Mouse (Mus musculus): ENCODE measurements around the gene Hivep2. TPM values are rescaled to one million over a fixed set of nuclear protein-coding genes. Genes with fewer than 3 reads are reported as not detected.

Hivep2 gene
- total and polyA plus RNA-seq, 2 experiments from 2014 or later, result 10.8 to 37.5 TPM

DNA sequence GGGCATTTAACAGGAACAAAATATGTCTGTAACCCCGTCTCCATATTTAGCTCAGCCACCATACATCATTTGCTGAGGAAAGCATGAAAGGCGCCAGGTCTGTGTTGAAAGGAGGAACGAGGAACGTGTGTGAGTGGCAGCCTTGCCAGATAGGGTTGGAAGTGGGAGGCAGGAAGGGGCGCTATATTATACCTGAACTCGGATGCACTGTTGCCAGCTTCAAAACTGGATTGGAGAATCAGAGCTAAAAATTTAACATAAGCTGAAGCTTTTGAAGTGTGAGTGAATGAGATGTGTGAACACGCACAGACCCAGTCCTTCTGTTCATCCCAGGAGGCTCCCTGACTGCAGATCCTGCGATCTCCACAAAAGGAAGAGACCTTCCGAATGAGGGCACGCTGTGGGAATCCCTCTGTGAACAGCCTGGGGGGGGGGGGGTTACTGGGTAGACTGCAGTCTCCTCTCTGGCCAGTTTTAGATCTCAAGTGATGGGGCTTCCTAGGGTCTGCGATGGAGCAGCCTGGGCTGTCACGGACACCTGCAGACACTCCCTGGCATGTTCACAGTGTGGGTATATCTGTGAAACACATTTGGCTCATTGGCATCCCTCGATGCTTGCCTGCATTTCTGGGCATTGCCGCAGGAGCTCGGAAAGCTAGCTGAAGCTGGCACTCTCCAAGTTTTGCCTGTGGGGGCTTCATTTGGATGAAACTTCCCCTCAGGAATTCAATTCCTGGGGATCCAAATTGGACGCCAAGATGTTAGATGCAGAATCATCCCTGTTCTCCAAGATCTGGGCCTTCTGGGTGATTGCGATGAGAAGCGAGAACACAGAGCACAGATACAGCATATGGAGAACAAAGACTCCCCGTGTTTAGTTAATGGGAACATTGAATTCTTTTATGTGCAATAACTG, 213.8 kb downstream of the Hivep2 start:
- Histone ChIP-seq H3K4me2 (ENCODE audit: low read depth, low read length, poor library complexity, severe bottlenecking) (no peak overlapping the region), H3K4me1 (ENCODE audit: insufficient read depth, low read length) (no peaks in the 10 kb centered on the region; the same call in 1 of the 2 replicates), H3K9ac (replicated peaks; ENCODE audit: low read length, poor library complexity, severe bottlenecking) (no peak overlapping the region), H3K27ac (ENCODE audit: low read depth, low read length) (no peak overlapping the region; the same call in 1 of the 2 replicates), H3K9me3 (ENCODE audit: low read length) (no peaks in the 10 kb centered on the region), H3K4me3 (ENCODE audit: low read depth, low read length) (no peak overlapping the region), H3K27me3 (ENCODE audit: insufficient read depth, low read length) (no peaks in the 10 kb centered on the region), H3K36me3 (ENCODE audit: insufficient read depth, low read length) (no peaks in the 10 kb centered on the region)
- TF ChIP-seq CTCF (IDR thresholded peaks at IDR 0.05), result no peak
- DNase-seq (ENCODE audit: low spot score) (peak; percentile 22), ATAC-seq (ENCODE audit: low FRiP score) (peak; percentile 62)
- 70% methylated on average over 19 of the region's 19 CpGs for WGBS

DNA sequence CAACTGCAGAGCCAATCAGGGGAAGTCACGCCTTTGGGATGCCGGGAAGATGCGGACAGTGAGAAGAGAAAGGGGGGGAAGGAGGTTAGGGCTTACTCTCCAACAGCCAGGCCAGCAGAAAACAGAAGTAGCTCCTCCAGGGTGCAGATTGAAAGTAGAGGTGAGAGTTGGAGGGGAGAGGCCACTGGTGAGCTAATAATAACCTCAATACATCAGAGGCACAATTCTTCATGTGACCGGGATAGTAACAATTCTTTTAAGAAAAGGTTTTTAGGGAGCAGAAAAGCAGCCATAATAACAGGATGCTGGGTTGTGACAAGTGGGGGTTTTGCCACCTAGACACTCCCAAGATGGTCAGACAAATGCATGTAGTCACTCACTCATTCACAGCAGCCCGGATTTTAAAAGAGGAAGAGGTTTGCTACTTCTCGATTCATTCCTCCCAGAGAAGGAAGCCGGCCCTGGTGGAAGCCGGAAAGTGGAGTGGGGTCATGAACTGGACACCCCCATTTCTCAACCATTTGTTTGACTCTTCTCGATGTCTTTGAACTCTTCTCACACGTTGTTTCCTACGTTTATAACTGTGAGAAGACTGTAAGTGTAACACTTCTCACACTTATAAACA, 220.6 kb downstream of the Hivep2 start:
- no peak for TF ChIP-seq CTCF (IDR thresholded peaks at IDR 0.05)
- ATAC-seq (ENCODE audit: low FRiP score) (no peak), DNase-seq (ENCODE audit: low spot score) (no peak)
- Histone ChIP-seq H3K4me2 (ENCODE audit: low read depth, low read length, poor library complexity, severe bottlenecking) (no peak overlapping the region), H3K9ac (replicated peaks; ENCODE audit: low read length, poor library complexity, severe bottlenecking) (no peak overlapping the region), H3K27me3 (ENCODE audit: insufficient read depth, low read length) (no peaks in the 10 kb centered on the region), H3K36me3 (ENCODE audit: insufficient read depth, low read length) (no peaks in the 10 kb centered on the region), H3K4me3 (ENCODE audit: low read depth, low read length) (no peak overlapping the region), H3K4me1 (ENCODE audit: insufficient read depth, low read length) (no peaks in the 10 kb centered on the region), H3K27ac (ENCODE audit: low read depth, low read length) (no peak overlapping the region), H3K9me3 (ENCODE audit: low read length) (no peaks in the 10 kb centered on the region)
- 85% methylated on average over 11 of the region's 11 CpGs for WGBS

DNA sequence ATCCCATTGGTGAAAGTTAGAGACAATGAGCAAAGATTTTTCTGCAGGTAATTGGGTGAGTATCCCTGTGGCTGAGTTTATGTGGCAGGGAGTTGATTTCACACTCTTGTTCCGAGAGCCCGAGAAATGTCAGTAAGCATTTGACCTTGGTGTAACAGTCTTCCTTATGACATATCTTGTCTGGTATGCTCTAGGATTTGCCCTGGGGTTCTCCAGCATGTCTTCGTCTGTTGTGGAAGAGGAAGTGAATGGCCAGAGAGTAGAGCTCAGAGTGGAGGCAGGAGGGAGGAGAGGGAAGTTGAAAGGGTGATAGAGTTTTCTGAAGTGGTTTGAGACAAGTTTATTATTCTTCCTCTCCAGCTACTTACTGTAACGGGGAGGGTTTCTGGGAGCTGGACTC, 223.2 kb downstream of the Hivep2 start:
- Histone ChIP-seq H3K4me1 (ENCODE audit: insufficient read depth, low read length) (peaks cover 6% of the 10 kb centered on the region; the same call in 1 of the 2 replicates), H3K27ac (ENCODE audit: low read depth, low read length) (no peak overlapping the region), H3K9me3 (ENCODE audit: low read length) (no peaks in the 10 kb centered on the region), H3K4me2 (ENCODE audit: low read depth, low read length, poor library complexity, severe bottlenecking) (no peak overlapping the region), H3K36me3 (ENCODE audit: insufficient read depth, low read length) (no peaks in the 10 kb centered on the region), H3K9ac (replicated peaks; ENCODE audit: low read length, poor library complexity, severe bottlenecking) (no peak overlapping the region), H3K4me3 (ENCODE audit: low read depth, low read length) (no peak overlapping the region), H3K27me3 (ENCODE audit: insufficient read depth, low read length) (no peaks in the 10 kb centered on the region)
- no peak for TF ChIP-seq CTCF (IDR thresholded peaks at IDR 0.05)
- DNase-seq (ENCODE audit: low spot score) (no peak), ATAC-seq (ENCODE audit: low FRiP score) (no peak)
- WGBS, result 77% methylated on average over 4 of the region's 4 CpGs

DNA sequence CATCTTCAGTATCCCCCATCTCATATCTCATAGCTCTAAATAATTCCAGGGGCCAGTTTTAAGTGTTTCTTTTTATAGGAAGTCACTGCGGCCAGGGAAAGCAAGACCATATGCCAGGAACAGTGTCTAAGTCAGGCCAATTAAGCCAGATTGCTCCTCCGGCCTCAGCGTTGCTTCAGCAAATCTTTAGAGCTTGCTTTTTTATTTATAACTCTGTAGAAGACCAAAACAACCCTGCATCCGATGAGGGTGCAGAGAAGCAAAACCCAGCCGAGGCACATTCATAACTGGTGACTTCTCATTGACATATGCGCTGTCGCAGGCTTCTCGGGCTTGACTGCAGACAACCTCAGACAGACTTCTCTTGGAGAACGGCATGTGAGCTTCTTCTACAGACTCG, 225.3 kb downstream of the Hivep2 start:
- Histone ChIP-seq H3K9ac (replicated peaks; ENCODE audit: low read length, poor library complexity, severe bottlenecking) (no peak overlapping the region), H3K9me3 (ENCODE audit: low read length) (no peaks in the 10 kb centered on the region), H3K4me3 (ENCODE audit: low read depth, low read length) (no peak overlapping the region), H3K27me3 (ENCODE audit: insufficient read depth, low read length) (no peaks in the 10 kb centered on the region), H3K4me1 (ENCODE audit: insufficient read depth, low read length) (peaks cover 8% of the 10 kb centered on the region; the same call in 1 of the 2 replicates), H3K36me3 (ENCODE audit: insufficient read depth, low read length) (no peaks in the 10 kb centered on the region), H3K4me2 (ENCODE audit: low read depth, low read length, poor library complexity, severe bottlenecking) (no peak overlapping the region), H3K27ac (ENCODE audit: low read depth, low read length) (no peak overlapping the region)
- no peak for TF ChIP-seq CTCF (IDR thresholded peaks at IDR 0.05)
- DNase-seq (ENCODE audit: low spot score), result no peak
- ATAC-seq (ENCODE audit: low FRiP score), result no peak
- whole genome bisulfite sequencing, result 85% methylated on average over 10 of the region's 10 CpGs

DNA sequence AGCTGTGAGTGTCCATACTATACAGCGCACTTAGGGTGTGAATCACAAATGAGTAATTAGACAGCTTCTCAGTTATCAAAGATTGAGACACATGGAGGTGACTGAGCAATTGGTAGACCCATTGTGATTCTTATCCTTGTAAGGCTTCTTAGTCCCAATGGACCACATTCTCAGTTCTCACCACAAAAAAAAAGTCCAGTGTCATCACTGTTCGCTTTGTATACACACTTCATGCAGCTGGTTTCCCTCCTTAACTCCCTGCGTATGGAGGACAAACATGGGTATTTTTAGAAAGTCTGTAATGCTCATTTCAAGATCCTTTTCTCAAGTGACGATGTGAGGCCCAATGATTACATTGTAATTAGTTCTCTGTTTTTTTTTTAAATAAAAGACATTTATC, 226.3 kb downstream of the Hivep2 start:
- WGBS, result 92% methylated on average over 4 of the region's 4 CpGs
- DNase-seq (ENCODE audit: low spot score) (no peak), ATAC-seq (ENCODE audit: low FRiP score) (no peak)
- H3K9ac ChIP-seq (replicated peaks; ENCODE audit: low read length, poor library complexity, severe bottlenecking), result no peak overlapping the region
- peaks cover 10% of the 10 kb centered on the region; the same call in 1 of the 2 replicates for H3K4me1 ChIP-seq (ENCODE audit: insufficient read depth, low read length)
- no peaks in the 10 kb centered on the region for H3K27me3 ChIP-seq (ENCODE audit: insufficient read depth, low read length)
- no peaks in the 10 kb centered on the region for H3K9me3 ChIP-seq (ENCODE audit: low read length)
- H3K4me2 ChIP-seq (ENCODE audit: low read depth, low read length, poor library complexity, severe bottlenecking), result no peak overlapping the region
- no peaks in the 10 kb centered on the region for H3K36me3 ChIP-seq (ENCODE audit: insufficient read depth, low read length)
- H3K4me3 ChIP-seq (ENCODE audit: low read depth, low read length), result no peak overlapping the region
- H3K27ac ChIP-seq (ENCODE audit: low read depth, low read length), result no peak overlapping the region
- TF ChIP-seq CTCF (IDR thresholded peaks at IDR 0.05), result no peak

DNA sequence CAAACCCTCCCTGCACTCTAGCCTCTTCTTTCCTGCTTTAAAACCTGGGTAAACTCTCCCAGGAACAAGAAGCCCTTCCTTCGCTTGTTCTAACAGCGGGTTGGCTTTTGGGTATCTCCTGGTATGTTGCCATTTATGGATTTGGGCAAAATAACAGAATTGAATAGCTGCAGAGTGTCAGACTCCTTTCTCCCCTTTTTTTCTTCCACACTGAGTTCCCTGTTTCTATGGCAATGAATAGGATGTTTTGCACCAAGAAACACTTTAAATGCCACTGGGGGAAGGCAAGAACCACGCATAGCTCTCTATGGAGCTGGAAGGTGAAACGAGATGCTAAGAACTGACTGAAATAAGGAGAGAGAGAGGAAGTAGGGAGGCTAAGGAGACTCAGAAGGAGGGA, 227.8 kb downstream of the Hivep2 start:
- WGBS, result 30% methylated on average over 4 of the region's 4 CpGs
- DNase-seq (ENCODE audit: low spot score), result no peak

More for the DNA sequence above, 227.8 kb downstream of the Hivep2 start:
- Histone ChIP-seq H3K9me3 (ENCODE audit: low read length) (no peaks in the 10 kb centered on the region), H3K4me3 (ENCODE audit: low read depth, low read length) (no peak overlapping the region), H3K4me1 (ENCODE audit: insufficient read depth, low read length) (peaks cover 10% of the 10 kb centered on the region; the same call in 1 of the 2 replicates), H3K27ac (ENCODE audit: low read depth, low read length) (no peak overlapping the region; the same call in 1 of the 2 replicates), H3K36me3 (ENCODE audit: insufficient read depth, low read length) (no peaks in the 10 kb centered on the region), H3K27me3 (ENCODE audit: insufficient read depth, low read length) (no peaks in the 10 kb centered on the region), H3K4me2 (ENCODE audit: low read depth, low read length, poor library complexity, severe bottlenecking) (no peak overlapping the region), H3K9ac (replicated peaks; ENCODE audit: low read length, poor library complexity, severe bottlenecking) (no peak overlapping the region)
- TF ChIP-seq CTCF (IDR thresholded peaks at IDR 0.05), result no peak
- no peak for ATAC-seq (ENCODE audit: low FRiP score)
